Mouse (Mus musculus): ENCODE measurements at regions not wholly inside any gene's neighbourhood (a gene's known extent, or its start where the extent isn't known, plus 50 kb on each side); places are given as distances from the start of the nearest gene placed in this dataset.

GRCm38 (mm10) chr1:189063209-189063608 is 55.6 kb upstream of the Kctd3 start:
- TF ChIP-seq ZC3H11A (IDR thresholded peaks at IDR 0.05; ENCODE audit: borderline replicate concordance, low read depth, low read length) (no peak), MAFK (IDR thresholded peaks at IDR 0.05; ENCODE audit: insufficient read depth, low read depth, low read length) (no peak), ZNF384 (IDR thresholded peaks at IDR 0.05; ENCODE audit: low read depth, low read length) (no peak), CHD2 (IDR thresholded peaks at IDR 0.05; ENCODE audit: low read depth, low read length) (no peak), HCFC1 (IDR thresholded peaks at IDR 0.05; ENCODE audit: borderline replicate concordance, insufficient read depth, low read length) (no peak)

Data from ES-E14 (cell line).